Mouse (Mus musculus) E14TG2a.4 (cell line): ENCODE data around the gene Fra10ac1.

Experiments
- CTCF ChIP-seq: conservative IDR thresholded peaks from 2 replicates; pipeline ENCODE4 v1.5.1; 2014; ENCODE audit warnings: low read length
- NANOG ChIP-seq: IDR thresholded peaks from 2 replicates; pipeline ENCODE4 v1.6.1; 2014; ENCODE audit warnings: borderline replicate concordance, low read length, mixed read lengths
- POU5F1 ChIP-seq: IDR thresholded peaks from 2 replicates; pipeline ENCODE4 v1.6.1; 2014; ENCODE audit warnings: low read length, borderline replicate concordance

DNA sequence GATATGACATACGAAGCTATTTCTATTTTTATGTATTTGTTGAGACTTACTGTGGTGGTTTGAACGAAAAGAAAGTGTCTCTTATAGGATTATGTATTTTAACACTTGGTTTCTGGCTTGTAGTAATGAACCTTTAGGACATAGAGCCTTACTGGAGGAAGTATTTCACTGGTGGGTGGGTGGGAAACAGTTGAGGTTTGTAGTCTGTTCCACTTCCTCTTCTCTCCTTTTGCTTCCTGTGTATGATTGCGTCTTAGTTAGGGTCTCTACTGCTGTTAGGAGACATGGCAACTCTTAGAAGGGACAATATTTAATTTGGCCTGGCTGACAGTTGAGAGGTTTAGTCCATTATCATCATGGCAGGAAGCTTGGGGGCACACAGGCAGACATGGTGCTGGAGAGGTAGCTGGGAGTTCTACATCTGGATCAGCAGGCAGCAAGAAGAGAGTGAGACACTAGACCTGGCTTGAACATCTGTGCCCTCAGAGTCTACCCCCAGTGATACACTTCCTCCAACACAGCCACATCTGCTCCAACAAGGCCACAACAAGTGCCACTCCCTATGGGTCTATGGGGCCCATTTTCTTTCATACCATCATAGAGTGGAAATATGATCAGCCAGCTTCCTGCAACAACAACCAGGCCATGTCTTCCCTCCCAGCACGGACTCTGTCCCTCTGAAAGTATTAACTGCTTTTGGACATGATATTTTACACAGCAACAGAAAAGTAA lies 80.2 kb downstream of the Fra10ac1 start:
- no peak for TF ChIP-seq CTCF
- TF ChIP-seq NANOG, result no peak
- TF ChIP-seq POU5F1, result no peak
